Mouse (Mus musculus): ENCODE data around the gene Slc5a11. TPM values are rescaled to one million over a fixed set of nuclear protein-coding genes. Genes with fewer than 3 reads are reported as not detected.

Gene Slc5a11
- polyA plus RNA-seq, 1 experiment from 2014 or later = 0.08 TPM

- 82% methylated on average over 3 of the region's 3 CpGs for WGBS
- Histone ChIP-seq H3K36me3 (peaks cover 86% of the 10 kb centered on the region), H3K9me3 (no peaks in the 10 kb centered on the region), H3K27ac (no peak overlapping the region), H3K4me3 (no peak overlapping the region), H3K4me1 (replicated peaks) (no peaks in the 10 kb centered on the region), H3K27me3 (ENCODE audit: insufficient read depth, poor library complexity, severe bottlenecking) (no peaks in the 10 kb centered on the region)
- no peak for DNase-seq (ENCODE audit: low spot score)
These were observed 83.6 kb downstream of the Slc5a11 start for GRCm38 (mm10) chr7:123298225-123298624.

GRCm38 (mm10) chr7:123300258-123300657 is 85.7 kb downstream of the Slc5a11 start:
- no peak overlapping the region for H3K27ac ChIP-seq

GRCm38 (mm10) chr7:123305397-123305796 is 90.8 kb downstream of the Slc5a11 start:
- Histone ChIP-seq H3K27ac (no peak overlapping the region), H3K9me3 (no peaks in the 10 kb centered on the region), H3K27me3 (ENCODE audit: insufficient read depth, poor library complexity, severe bottlenecking) (no peaks in the 10 kb centered on the region), H3K36me3 (peaks cover 86% of the 10 kb centered on the region), H3K4me3 (no peak overlapping the region), H3K4me1 (replicated peaks) (no peaks in the 10 kb centered on the region)
- DNase-seq (ENCODE audit: low spot score) = no peak
- WGBS = 86% methylated on average over 2 of the region's 2 CpGs

More at GRCm38 (mm10) chr7:123300258-123300657, 85.7 kb downstream of the Slc5a11 start:
- Histone ChIP-seq H3K27me3 (ENCODE audit: insufficient read depth, poor library complexity, severe bottlenecking) (no peaks in the 10 kb centered on the region), H3K9me3 (no peaks in the 10 kb centered on the region), H3K36me3 (peaks cover 86% of the 10 kb centered on the region), H3K4me1 (replicated peaks) (no peaks in the 10 kb centered on the region), H3K4me3 (no peak overlapping the region)
- DNase-seq (ENCODE audit: low spot score) = no peak
- WGBS = 87% methylated on average over 3 of the region's 3 CpGs

GRCm38 (mm10) chr7:123307236-123307635 is 92.7 kb downstream of the Slc5a11 start:
- Histone ChIP-seq H3K9me3 (no peaks in the 10 kb centered on the region), H3K4me3 (no peak overlapping the region), H3K4me1 (replicated peaks) (no peaks in the 10 kb centered on the region), H3K36me3 (peaks cover 94% of the 10 kb centered on the region), H3K27me3 (ENCODE audit: insufficient read depth, poor library complexity, severe bottlenecking) (no peaks in the 10 kb centered on the region), H3K27ac (no peak overlapping the region)
- no peak for DNase-seq (ENCODE audit: low spot score)
- 93% methylated on average over 8 of the region's 8 CpGs for WGBS

GRCm38 (mm10) chr7:123307887-123308558 is 93.4 kb downstream of the Slc5a11 start:
- no peak overlapping the region for H3K4me3 ChIP-seq
- no peaks in the 10 kb centered on the region for H3K9me3 ChIP-seq
- H3K36me3 ChIP-seq = peaks cover 100% of the 10 kb centered on the region
- 92% methylated on average over 4 of the region's 4 CpGs for WGBS
- no peaks in the 10 kb centered on the region for H3K4me1 ChIP-seq (replicated peaks)
- H3K27me3 ChIP-seq (ENCODE audit: insufficient read depth, poor library complexity, severe bottlenecking) = no peaks in the 10 kb centered on the region
- no peak overlapping the region for H3K27ac ChIP-seq
- no peak for DNase-seq (ENCODE audit: low spot score)

- Histone ChIP-seq H3K4me1 (replicated peaks) (no peaks in the 10 kb centered on the region), H3K27ac (no peak overlapping the region), H3K27me3 (ENCODE audit: insufficient read depth, poor library complexity, severe bottlenecking) (no peaks in the 10 kb centered on the region), H3K4me3 (no peak overlapping the region), H3K9me3 (no peaks in the 10 kb centered on the region), H3K36me3 (peaks cover 98% of the 10 kb centered on the region)
- DNase-seq (ENCODE audit: low spot score) = no peak
- WGBS = 76% methylated on average over 5 of the region's 5 CpGs
These were observed 97.3 kb downstream of the Slc5a11 start for GRCm38 (mm10) chr7:123311836-123312235.

GRCm38 (mm10) chr7:123312738-123313137 is 98.2 kb downstream of the Slc5a11 start:
- no peaks in the 10 kb centered on the region for H3K27me3 ChIP-seq (ENCODE audit: insufficient read depth, poor library complexity, severe bottlenecking)
- DNase-seq (ENCODE audit: low spot score) = no peak
- H3K4me3 ChIP-seq = no peak overlapping the region
- H3K4me1 ChIP-seq (replicated peaks) = no peaks in the 10 kb centered on the region
- H3K9me3 ChIP-seq = no peaks in the 10 kb centered on the region
- H3K36me3 ChIP-seq = peaks cover 98% of the 10 kb centered on the region
- 89% methylated on average over 3 of the region's 3 CpGs for WGBS
- no peak overlapping the region for H3K27ac ChIP-seq

- Histone ChIP-seq H3K27me3 (ENCODE audit: insufficient read depth, poor library complexity, severe bottlenecking) (no peaks in the 10 kb centered on the region), H3K27ac (no peak overlapping the region), H3K9me3 (no peaks in the 10 kb centered on the region), H3K4me3 (no peak overlapping the region), H3K36me3 (peaks cover 95% of the 10 kb centered on the region), H3K4me1 (replicated peaks) (no peaks in the 10 kb centered on the region)
- 91% methylated on average over 13 of the region's 13 CpGs for WGBS
- DNase-seq (ENCODE audit: low spot score) = no peak
These were observed 108.0 kb downstream of the Slc5a11 start for GRCm38 (mm10) chr7:123322452-123323121.

Other genes with a start within 250 kb of the Slc5a11 start
- 20.2 and 26.2 TPM in 2 replicates for gene Rbbp6, start 249.1 kb upstream of the Slc5a11 start, polyA plus RNA-seq (2016; fragmentation: Nextera tagmentation; extraction: Ambion mirVana)
- gene Tnrc6a, start 90.9 kb upstream of the Slc5a11 start, polyA plus RNA-seq (2016; fragmentation: Nextera tagmentation; extraction: Ambion mirVana) = 51.5 and 58.1 TPM in 2 replicates
- 57.9 and 58.0 TPM in 2 replicates for gene Lcmt1, start 155.0 kb downstream of the Slc5a11 start, polyA plus RNA-seq (2016; fragmentation: Nextera tagmentation; extraction: Ambion mirVana)
- 31.4 TPM in 2 replicates for gene Arhgap17, start 155.1 kb downstream of the Slc5a11 start, polyA plus RNA-seq (2016; fragmentation: Nextera tagmentation; extraction: Ambion mirVana)
- gene Aqp8, start 247.5 kb downstream of the Slc5a11 start, polyA plus RNA-seq (2016; fragmentation: Nextera tagmentation; extraction: Ambion mirVana) = 0.31 TPM in 2 replicates